Mouse (Mus musculus): ENCODE measurements around the gene Ndst2. TPM values are rescaled to one million over a fixed set of nuclear protein-coding genes. Genes with fewer than 3 reads are reported as not detected.

Gene Ndst2
- polyA plus RNA-seq, 1 experiment from 2014 or later, result 30.5 TPM

GRCm38 (mm10) chr14:20694185-20694883 lies 40.0 kb downstream of the Ndst2 start:
- Histone ChIP-seq H3K9ac (peak overlapping the region; percentile 84), H3K27me3 (no peaks in the 10 kb centered on the region), H3K9me3 (no peaks in the 10 kb centered on the region), H3K4me3 (peak overlapping the region; percentile 82), H3K4me2 (replicated peaks) (peak overlapping the region; percentile 80), H3K36me3 (peaks cover 62% of the 10 kb centered on the region), H3K27ac (peak overlapping the region; percentile 96), H3K4me1 (peaks cover 42% of the 10 kb centered on the region)
- ATAC-seq (ENCODE audit: low FRiP score, low read depth), result peak; percentile 10; the same call in 1 of the 2 replicates
- WGBS, result 47% methylated on average over 13 of the region's 13 CpGs

GRCm38 (mm10) chr14:20693589-20694101 lies 40.7 kb downstream of the Ndst2 start:
- Histone ChIP-seq H3K4me1 (peaks cover 38% of the 10 kb centered on the region), H3K27ac (no peak overlapping the region), H3K4me3 (0 out of 2 replicates have a peak overlapping the region, but pooled peaks have one; percentile 82), H3K27me3 (no peaks in the 10 kb centered on the region), H3K9ac (no peak overlapping the region), H3K9me3 (no peaks in the 10 kb centered on the region), H3K36me3 (peaks cover 66% of the 10 kb centered on the region), H3K4me2 (replicated peaks) (no peak overlapping the region)
- 93% methylated on average over 10 of the region's 10 CpGs for WGBS
- ATAC-seq (ENCODE audit: low FRiP score, low read depth), result no peak

GRCm38 (mm10) chr14:20691772-20692171 lies 42.6 kb downstream of the Ndst2 start:
- ATAC-seq (ENCODE audit: low FRiP score, low read depth), result no peak
- WGBS, result 93% methylated on average over 6 of the region's 6 CpGs
- Histone ChIP-seq H3K27me3 (no peaks in the 10 kb centered on the region), H3K4me2 (replicated peaks) (no peak overlapping the region), H3K4me1 (peaks cover 20% of the 10 kb centered on the region), H3K27ac (no peak overlapping the region), H3K9me3 (no peaks in the 10 kb centered on the region), H3K36me3 (peaks cover 77% of the 10 kb centered on the region), H3K4me3 (no peak overlapping the region), H3K9ac (no peak overlapping the region)

GRCm38 (mm10) chr14:20689009-20689408 lies 45.4 kb downstream of the Ndst2 start:
- no peak for ATAC-seq (ENCODE audit: low FRiP score, low read depth)
- Histone ChIP-seq H3K36me3 (peaks cover 99% of the 10 kb centered on the region), H3K27me3 (no peaks in the 10 kb centered on the region), H3K27ac (no peak overlapping the region), H3K9me3 (no peaks in the 10 kb centered on the region), H3K9ac (no peak overlapping the region), H3K4me1 (peaks cover 2% of the 10 kb centered on the region; the same call in 1 of the 2 replicates), H3K4me2 (replicated peaks) (no peak overlapping the region), H3K4me3 (no peak overlapping the region)
- WGBS, result 91% methylated on average over 2 of the region's 2 CpGs

- ATAC-seq (ENCODE audit: low FRiP score, low read depth), result no peak
- H3K4me2 ChIP-seq (replicated peaks), result no peak overlapping the region
- H3K27ac ChIP-seq, result no peak overlapping the region
- H3K27me3 ChIP-seq, result no peaks in the 10 kb centered on the region
- H3K9me3 ChIP-seq, result no peaks in the 10 kb centered on the region
- H3K4me3 ChIP-seq, result no peak overlapping the region
- WGBS, result 93% methylated on average over 3 of the region's 3 CpGs
- peaks cover 99% of the 10 kb centered on the region for H3K36me3 ChIP-seq
- no peaks in the 10 kb centered on the region for H3K4me1 ChIP-seq
- no peak overlapping the region for H3K9ac ChIP-seq
Observed at GRCm38 (mm10) chr14:20686576-20686975, 47.8 kb downstream of the Ndst2 start.

GRCm38 (mm10) chr14:20682498-20682897 lies 51.9 kb downstream of the Ndst2 start:
- H3K36me3 ChIP-seq, result peaks cover 100% of the 10 kb centered on the region
- H3K9ac ChIP-seq, result no peak overlapping the region
- no peaks in the 10 kb centered on the region for H3K4me1 ChIP-seq
- H3K9me3 ChIP-seq, result no peaks in the 10 kb centered on the region
- no peak overlapping the region for H3K4me2 ChIP-seq (replicated peaks)
- H3K4me3 ChIP-seq, result no peak overlapping the region
- WGBS, result 70% methylated on average over 3 of the region's 3 CpGs
- ATAC-seq (ENCODE audit: low FRiP score, low read depth), result no peak
- H3K27me3 ChIP-seq, result no peaks in the 10 kb centered on the region
- no peak overlapping the region for H3K27ac ChIP-seq

- H3K27me3 ChIP-seq, result no peaks in the 10 kb centered on the region
- H3K4me3 ChIP-seq, result no peak overlapping the region
- no peaks in the 10 kb centered on the region for H3K9me3 ChIP-seq
- ATAC-seq (ENCODE audit: low FRiP score, low read depth), result no peak
- WGBS, result 93% methylated on average over 2 of the region's 2 CpGs
- no peak overlapping the region for H3K4me2 ChIP-seq (replicated peaks)
- no peak overlapping the region for H3K27ac ChIP-seq
- H3K4me1 ChIP-seq, result no peaks in the 10 kb centered on the region; the same call in 1 of the 2 replicates
- peaks cover 100% of the 10 kb centered on the region for H3K36me3 ChIP-seq
- no peak overlapping the region for H3K9ac ChIP-seq
Observed at GRCm38 (mm10) chr14:20681742-20682141, 52.6 kb downstream of the Ndst2 start.

GRCm38 (mm10) chr14:20677906-20678305 lies 56.5 kb downstream of the Ndst2 start:
- H3K27me3 ChIP-seq, result no peaks in the 10 kb centered on the region
- H3K4me3 ChIP-seq, result no peak overlapping the region
- H3K9me3 ChIP-seq, result no peaks in the 10 kb centered on the region
- WGBS, result 94% methylated on average over 4 of the region's 4 CpGs
- H3K27ac ChIP-seq, result no peak overlapping the region
- ATAC-seq (ENCODE audit: low FRiP score, low read depth), result no peak
- H3K36me3 ChIP-seq, result peaks cover 73% of the 10 kb centered on the region
- peaks cover 16% of the 10 kb centered on the region for H3K4me1 ChIP-seq
- H3K4me2 ChIP-seq (replicated peaks), result no peak overlapping the region
- no peak overlapping the region for H3K9ac ChIP-seq

GRCm38 (mm10) chr14:20674064-20674833 lies 60.1 kb downstream of the Ndst2 start, which contains the start of gene Sec24c:
TSS of gene Sec24c (plus strand) at chr14:20674308.
- Histone ChIP-seq H3K36me3 (peaks cover 37% of the 10 kb centered on the region), H3K27ac (peak within 1 kb of the TSS; percentile 96), H3K4me2 (replicated peaks) (peak within 1 kb of the TSS; percentile 89), H3K4me1 (peaks cover 16% of the 10 kb centered on the region), H3K4me3 (peak within 1 kb of the TSS; percentile 82), H3K9me3 (no peaks in the 10 kb centered on the region), H3K27me3 (peaks cover 3% of the 10 kb centered on the region; the same call in 1 of the 2 replicates), H3K9ac (peak within 1 kb of the TSS; percentile 84)
- WGBS, result 3% methylated on average over 43 of the region's 43 CpGs
- peak; percentile 95 for ATAC-seq (ENCODE audit: low FRiP score, low read depth)

GRCm38 (mm10) chr14:20673735-20674063 lies 60.7 kb downstream of the Ndst2 start:
- no peaks in the 10 kb centered on the region for H3K9me3 ChIP-seq

More at GRCm38 (mm10) chr14:20673735-20674063, 60.7 kb downstream of the Ndst2 start:
- Histone ChIP-seq H3K4me3 (peak overlapping the region; percentile 82), H3K36me3 (peaks cover 31% of the 10 kb centered on the region), H3K4me1 (peaks cover 16% of the 10 kb centered on the region), H3K9ac (peak overlapping the region; percentile 57), H3K27ac (peak overlapping the region; percentile 96), H3K4me2 (replicated peaks) (peak overlapping the region; percentile 71), H3K27me3 (peaks cover 7% of the 10 kb centered on the region; the same call in 1 of the 2 replicates)
- WGBS, result 13% methylated on average over 13 of the region's 13 CpGs
- ATAC-seq (ENCODE audit: low FRiP score, low read depth), result peak; percentile 45
